Mouse (Mus musculus) liver, embryonic 16.5 days (tissue): Measurements from ENCODE around the gene Pde1c. TPM values are rescaled to one million over a fixed set of nuclear protein-coding genes. Genes with fewer than 3 reads are reported as not detected.

Source experiments
- ATAC-seq: fragments of 200-750 bp; cut with Nextera tagmentation; 2 replicates; pipeline ENCODE4 v1.8.0; 2017; ENCODE audit warnings: low read depth, mild to moderate bottlenecking, moderate number of reproducible peaks, moderate library complexity
- H3K27ac ChIP-seq: fragments of 300-500 bp; sonication (generic); 2 replicates; pipeline ENCODE4 v1.5.1; 2014; ENCODE audit warnings: mild to moderate bottlenecking, low read length
- H3K27me3 ChIP-seq: fragments of 300-500 bp; sonication (generic); 2 replicates; pipeline ENCODE4 v1.6.1; 2014; ENCODE audit warnings: low read depth, low read length, mixed read lengths; ENCODE audit not compliant: control insufficient read depth, insufficient read depth
- H3K36me3 ChIP-seq: fragments of 300-500 bp; sonication (generic); 2 replicates; pipeline ENCODE4 v1.6.1; 2014; ENCODE audit warnings: mild to moderate bottlenecking; ENCODE audit not compliant: control insufficient read depth, insufficient read depth
- H3K4me1 ChIP-seq: fragments of 300-500 bp; sonication (generic); 2 replicates; pipeline ENCODE4 v1.6.1; 2014; ENCODE audit warnings: low read depth, low read length, mixed read lengths; ENCODE audit not compliant: control insufficient read depth
- H3K4me2 ChIP-seq: fragments of 300-500 bp; sonication (generic); 2 replicates; pipeline ENCODE4 v1.6.1; 2014; ENCODE audit warnings: low read depth, low read length, mixed read lengths
- H3K4me3 ChIP-seq: fragments of 300-500 bp; sonication (generic); 2 replicates; pipeline ENCODE4 v1.5.1; 2014; ENCODE audit warnings: low read depth, mild to moderate bottlenecking, low read length
- H3K9ac ChIP-seq: fragments of 300-500 bp; sonication (generic); 2 replicates; pipeline ENCODE4 v1.6.1; 2014; ENCODE audit warnings: low read depth, low read length
- H3K9me3 ChIP-seq: fragments of 300-500 bp; sonication (generic); replicated peaks from 2 replicates; pipeline ENCODE4 v1.6.1; 2016; ENCODE audit warnings: low read length; ENCODE audit not compliant: control insufficient read depth
- WGBS: fragments of 180-500 bp; shearing (Covaris S2); extraction: QIAGEN DNeasy Blood & Tissue Kit; methylation state at CpG from one replicate; pipeline ENCODE4 v1.1.7; 2014; ENCODE audit not compliant: insufficient replicate concordance; 5-methylcytosine and 5-hydroxymethylcytosine counted together
- polyA plus RNA-seq: library from polyadenylated mRNA; unstranded; fragments of >200 nt; fragmentation: Nextera tagmentation; extraction: Ambion mirVana; gene quantifications from 2 replicates; pipeline ENCODE4 v1.2.1, GENCODE M21; 2015

The Pde1c gene
- polyA plus RNA-seq, 1 experiment from 2014 or later = 0.44 TPM

DNA sequence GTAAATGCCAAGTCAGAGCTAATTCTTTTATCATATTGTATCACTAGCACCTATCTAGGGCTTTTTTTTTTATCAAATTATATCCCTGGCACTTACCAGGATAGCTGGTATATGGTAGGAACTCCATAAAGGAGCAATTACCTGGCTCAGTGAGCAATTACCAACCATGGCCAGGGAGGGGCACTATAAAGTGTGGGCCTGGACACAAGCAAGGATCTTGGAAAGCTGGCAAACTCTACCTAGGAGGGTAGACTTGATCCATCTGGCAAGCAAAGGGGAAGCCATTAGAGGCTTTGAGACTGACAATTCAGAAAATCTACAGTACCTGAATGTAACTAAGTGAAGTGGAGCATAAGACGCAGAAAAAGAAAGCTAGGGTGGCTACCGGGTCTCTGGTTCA is 10.2 kb downstream of the Pde1c start:
- WGBS = 70% methylated on average over 2 of the region's 2 CpGs
- no peak for ATAC-seq
- Histone ChIP-seq H3K4me2 (no peak overlapping the region), H3K36me3 (no peaks in the 10 kb centered on the region), H3K27ac (no peak overlapping the region), H3K9me3 (no peaks in the 10 kb centered on the region), H3K9ac (no peak overlapping the region), H3K4me1 (no peaks in the 10 kb centered on the region), H3K4me3 (no peak overlapping the region), H3K27me3 (no peaks in the 10 kb centered on the region)

DNA sequence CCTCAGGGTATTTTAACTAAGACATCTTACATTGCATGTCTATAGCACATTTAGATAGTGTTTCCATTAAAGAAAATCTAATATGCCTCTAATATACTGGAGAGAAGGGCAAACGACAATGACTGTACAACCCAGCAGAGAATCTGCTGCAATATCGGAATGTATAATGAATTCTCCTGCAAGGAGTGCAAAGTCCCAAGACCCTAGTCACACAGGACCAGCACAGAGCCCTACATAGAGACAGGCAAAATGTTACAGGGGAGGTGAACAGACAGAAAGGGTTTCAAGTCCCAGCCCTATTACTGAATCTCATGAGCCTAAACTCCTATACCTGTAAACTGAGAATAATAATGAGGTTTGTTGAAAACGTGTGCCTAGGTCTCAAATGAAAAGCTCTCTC is 13.1 kb downstream of the Pde1c start:
- no peaks in the 10 kb centered on the region for H3K27me3 ChIP-seq
- no peak overlapping the region for H3K27ac ChIP-seq
- H3K4me3 ChIP-seq = no peak overlapping the region
- no peaks in the 10 kb centered on the region for H3K36me3 ChIP-seq
- no peaks in the 10 kb centered on the region for H3K4me1 ChIP-seq
- H3K4me2 ChIP-seq = no peak overlapping the region
- no peak overlapping the region for H3K9ac ChIP-seq
- WGBS = 50% methylated on average over 3 of the region's 3 CpGs
- ATAC-seq = no peak
- H3K9me3 ChIP-seq = no peaks in the 10 kb centered on the region

GRCm38 (mm10) chr6:56555382-56555781 is 13.5 kb downstream of the Pde1c start:
- Histone ChIP-seq H3K27ac (no peak overlapping the region), H3K36me3 (no peaks in the 10 kb centered on the region), H3K9ac (no peak overlapping the region), H3K4me2 (no peak overlapping the region), H3K4me3 (no peak overlapping the region), H3K9me3 (no peaks in the 10 kb centered on the region), H3K27me3 (no peaks in the 10 kb centered on the region), H3K4me1 (no peaks in the 10 kb centered on the region)
- ATAC-seq = no peak
- WGBS = 55% methylated on average over 4 of the region's 4 CpGs

DNA sequence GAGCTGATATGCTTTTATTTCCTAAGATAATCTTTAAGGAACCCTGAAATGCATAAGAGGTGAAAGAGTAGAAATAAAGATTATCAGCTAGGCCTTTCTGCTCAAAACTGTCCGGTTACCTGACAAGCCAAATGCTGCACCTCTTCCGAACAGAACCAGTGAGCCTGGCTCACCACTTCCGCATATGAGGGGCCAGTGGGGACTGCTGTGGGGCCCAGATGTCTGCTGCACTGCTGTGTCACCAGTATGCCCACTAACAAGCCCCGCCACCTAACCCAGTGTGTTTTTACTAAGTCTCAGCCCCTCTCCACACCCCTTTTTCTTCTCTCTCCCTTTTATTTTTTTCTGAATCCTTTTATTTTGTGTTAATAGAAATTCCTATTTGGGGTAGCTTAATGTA is 17.9 kb downstream of the Pde1c start:
- H3K4me3 ChIP-seq = no peak overlapping the region
- ATAC-seq = no peak
- H3K9me3 ChIP-seq = no peaks in the 10 kb centered on the region
- H3K27me3 ChIP-seq = no peaks in the 10 kb centered on the region
- H3K4me2 ChIP-seq = no peak overlapping the region
- no peak overlapping the region for H3K27ac ChIP-seq
- no peaks in the 10 kb centered on the region for H3K4me1 ChIP-seq
- H3K9ac ChIP-seq = no peak overlapping the region
- no peaks in the 10 kb centered on the region for H3K36me3 ChIP-seq
- 31% methylated on average over 4 of the region's 4 CpGs for WGBS

DNA sequence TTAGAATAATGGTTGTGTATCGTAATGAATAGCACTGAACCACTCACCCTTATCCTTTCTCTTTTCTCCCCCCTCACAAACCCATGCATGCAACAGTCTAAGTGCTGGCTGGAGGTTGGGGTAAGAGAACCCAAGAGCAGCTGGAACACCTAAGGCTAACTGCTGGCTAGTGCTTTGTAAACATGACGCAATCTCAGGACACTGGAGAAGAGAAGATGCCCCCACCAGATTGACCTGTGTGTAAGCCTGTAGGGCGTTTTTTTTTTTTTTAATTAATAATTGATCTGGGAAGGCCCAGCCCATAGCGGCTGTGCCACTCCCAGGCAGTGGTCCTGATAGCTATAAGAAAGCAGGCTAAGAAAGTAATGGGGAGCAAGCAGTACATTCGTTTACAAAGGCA is 28.7 kb downstream of the Pde1c start:
- Histone ChIP-seq H3K4me1 (no peaks in the 10 kb centered on the region), H3K4me3 (no peak overlapping the region), H3K9me3 (no peaks in the 10 kb centered on the region), H3K4me2 (no peak overlapping the region), H3K27me3 (no peaks in the 10 kb centered on the region), H3K9ac (no peak overlapping the region), H3K27ac (no peak overlapping the region), H3K36me3 (no peaks in the 10 kb centered on the region)
- WGBS = 53% methylated on average over 5 of the region's 5 CpGs
- ATAC-seq = peak; percentile 54

DNA sequence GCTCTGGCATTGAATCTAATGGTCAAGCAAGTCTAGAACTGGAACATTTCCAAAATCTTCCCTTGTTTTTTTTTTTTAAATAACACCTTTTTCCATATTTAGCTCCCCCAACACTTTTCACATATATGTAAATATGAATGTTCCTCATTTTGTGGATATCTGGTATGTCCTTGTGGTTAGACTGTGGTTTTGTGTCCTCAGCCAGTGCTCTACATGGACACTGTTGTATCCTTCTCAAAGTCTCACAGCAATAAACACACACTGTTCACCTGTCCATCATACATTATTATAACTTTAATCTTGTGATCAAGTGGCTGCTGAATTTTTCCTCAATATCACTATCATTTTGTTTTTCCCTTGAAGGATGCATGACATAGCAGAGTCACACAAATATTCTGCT is 34.2 kb downstream of the Pde1c start:
- ATAC-seq = no peak
- Histone ChIP-seq H3K27me3 (no peaks in the 10 kb centered on the region), H3K9ac (no peak overlapping the region), H3K4me3 (no peak overlapping the region), H3K9me3 (no peaks in the 10 kb centered on the region), H3K4me1 (no peaks in the 10 kb centered on the region), H3K4me2 (no peak overlapping the region), H3K36me3 (no peaks in the 10 kb centered on the region), H3K27ac (no peak overlapping the region)

- Histone ChIP-seq H3K27ac (no peak overlapping the region), H3K4me3 (no peak overlapping the region), H3K9ac (no peak overlapping the region), H3K4me2 (no peak overlapping the region), H3K9me3 (no peaks in the 10 kb centered on the region), H3K27me3 (no peaks in the 10 kb centered on the region), H3K36me3 (no peaks in the 10 kb centered on the region), H3K4me1 (no peaks in the 10 kb centered on the region)
- 47% methylated on average over 2 of the region's 2 CpGs for WGBS
- no peak for ATAC-seq
These were observed 36.6 kb downstream of the Pde1c start for GRCm38 (mm10) chr6:56532257-56532656.

GRCm38 (mm10) chr6:56523938-56524866 is 44.7 kb downstream of the Pde1c start:
- no peaks in the 10 kb centered on the region for H3K9me3 ChIP-seq
- 57% methylated on average over 6 of the region's 6 CpGs for WGBS
- no peaks in the 10 kb centered on the region for H3K36me3 ChIP-seq
- H3K4me2 ChIP-seq = no peak overlapping the region
- no peak overlapping the region for H3K4me3 ChIP-seq
- no peak overlapping the region for H3K27ac ChIP-seq
- no peaks in the 10 kb centered on the region for H3K4me1 ChIP-seq
- no peak overlapping the region for H3K9ac ChIP-seq
- no peaks in the 10 kb centered on the region for H3K27me3 ChIP-seq
- no peak for ATAC-seq

- H3K9me3 ChIP-seq = no peaks in the 10 kb centered on the region
- no peak overlapping the region for H3K4me2 ChIP-seq
- no peak overlapping the region for H3K9ac ChIP-seq
- ATAC-seq = no peak
- no peaks in the 10 kb centered on the region for H3K36me3 ChIP-seq
- WGBS = 48% methylated on average over 5 of the region's 5 CpGs
- H3K27me3 ChIP-seq = no peaks in the 10 kb centered on the region
- H3K27ac ChIP-seq = no peak overlapping the region
- no peaks in the 10 kb centered on the region for H3K4me1 ChIP-seq
- H3K4me3 ChIP-seq = no peak overlapping the region
These were observed 79.7 kb downstream of the Pde1c start for GRCm38 (mm10) chr6:56489161-56489560.
